Mouse (Mus musculus) erythroblast, embryonic 14.5 days (primary cell): ENCODE measurements at regions not wholly inside any gene's neighbourhood (a gene's known extent, or its start where the extent isn't known, plus 50 kb on each side); places are given as distances from the start of the nearest gene placed in this dataset.

Experiments used
- GATA1 ChIP-seq: IDR thresholded peaks from 2 replicates; pipeline ENCODE4 v1.6.1; 2012; ENCODE audit warnings: low read length, inconsistent platforms, mixed read lengths
- TAL1 ChIP-seq: IDR thresholded peaks from 3 replicates; pipeline ENCODE4 v1.6.1; 2012; ENCODE audit warnings: low read length, inconsistent platforms, mixed read lengths

DNA sequence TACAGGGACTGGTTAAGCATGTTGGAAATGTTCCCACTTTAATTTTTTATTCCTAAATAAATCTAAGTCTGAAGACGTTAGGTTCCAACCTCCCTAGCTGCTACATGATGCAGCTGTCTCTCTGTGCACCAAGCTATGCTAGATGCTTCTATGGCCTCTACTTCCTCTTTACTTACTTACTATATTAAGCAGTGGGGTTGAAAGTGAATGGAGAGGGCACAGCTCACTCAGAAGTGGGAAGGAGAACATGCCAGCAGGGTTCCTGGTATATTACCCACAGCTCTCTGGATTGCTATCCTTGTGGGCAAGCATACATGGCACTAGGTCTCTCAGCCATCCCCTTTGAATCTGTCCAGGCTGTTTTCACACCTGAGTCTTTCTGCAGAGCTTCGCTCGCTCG lies 61.4 kb upstream of the Nabp1 start:
- no peak for TF ChIP-seq TAL1
- no peak for TF ChIP-seq GATA1
